Mouse (Mus musculus) macrophage (primary cell): ENCODE data around the gene Sh2d1b2. TPM values are rescaled to one million over a fixed set of nuclear protein-coding genes. Genes with fewer than 3 reads are reported as not detected.

Source experiments
- H3K27ac ChIP-seq: fragments of 350-480 bp; formaldehyde crosslinking; 2 replicates; pipeline ENCODE4 v1.9.0; 2021
- H3K36me3 ChIP-seq: fragments of 350-480 bp; formaldehyde crosslinking; 2 replicates; pipeline ENCODE4 v1.9.0; 2021; ENCODE audit errors: inconsistent target
- H3K4me3 ChIP-seq: fragments of 350-480 bp; formaldehyde crosslinking; 2 replicates; pipeline ENCODE4 v1.9.0; 2021; ENCODE audit errors: inconsistent target
- H3K79me2 ChIP-seq: fragments of 350-480 bp; formaldehyde crosslinking; 2 replicates; pipeline ENCODE4 v1.9.0; 2021; ENCODE audit errors: inconsistent target
- WGBS: methylation state at CpG from one replicate; pipeline ENCODE4 v1.1.7; 2026; ENCODE audit warnings: inconsistent platforms; ENCODE audit not compliant: missing documents; 5-methylcytosine and 5-hydroxymethylcytosine counted together
- polyA plus RNA-seq: library from polyadenylated mRNA; stranded (reverse); fragments of 250-400 nt; gene quantifications from 3 replicates; pipeline ENCODE4 v1.2.4, GENCODE M21; 2018; ENCODE audit warnings: inconsistent platforms

Gene Sh2d1b2
- polyA plus RNA-seq, 1 experiment from 2014 or later, result not detected

- H3K36me3 ChIP-seq, result no peaks in the 10 kb centered on the region
- peaks cover 4% of the 10 kb centered on the region; the same call in 1 of the 2 replicates for H3K79me2 ChIP-seq
- no peak overlapping the region for H3K4me3 ChIP-seq
- no peak overlapping the region for H3K27ac ChIP-seq
Observed at GRCm38 (mm10) chr1:170220351-170220750, 12.2 kb upstream of the Sh2d1b2 start.

- Histone ChIP-seq H3K79me2 (no peaks in the 10 kb centered on the region), H3K36me3 (no peaks in the 10 kb centered on the region), H3K4me3 (no peak overlapping the region), H3K27ac (no peak overlapping the region)
- 79% methylated on average over 2 of the region's 2 CpGs for WGBS
Observed at GRCm38 (mm10) chr1:170223276-170223675, 9.3 kb upstream of the Sh2d1b2 start.

- Histone ChIP-seq H3K27ac (no peak overlapping the region), H3K4me3 (no peak overlapping the region), H3K36me3 (no peaks in the 10 kb centered on the region), H3K79me2 (no peaks in the 10 kb centered on the region)
- 94% methylated on average over 1 of the region's 3 CpGs for WGBS
Observed at GRCm38 (mm10) chr1:170245016-170245415, 12.5 kb downstream of the Sh2d1b2 start.

GRCm38 (mm10) chr1:170254893-170255559 lies 22.5 kb downstream of the Sh2d1b2 start:
- 31% methylated on average over 29 of the region's 30 CpGs for WGBS
- H3K27ac ChIP-seq, result 0 out of 2 replicates have a peak overlapping the region, but pooled peaks have one; percentile 13
- H3K4me3 ChIP-seq, result peak overlapping the region; percentile 62
- no peaks in the 10 kb centered on the region for H3K36me3 ChIP-seq
- H3K79me2 ChIP-seq, result no peaks in the 10 kb centered on the region

GRCm38 (mm10) chr1:170255560-170255910 lies 23.0 kb downstream of the Sh2d1b2 start:
- Histone ChIP-seq H3K79me2 (no peaks in the 10 kb centered on the region), H3K36me3 (no peaks in the 10 kb centered on the region), H3K27ac (no peak overlapping the region), H3K4me3 (peak overlapping the region; percentile 16; the same call in 1 of the 2 replicates)
- 22% methylated on average over 24 of the region's 32 CpGs for WGBS

GRCm38 (mm10) chr1:170270281-170270680 lies 37.7 kb downstream of the Sh2d1b2 start:
- Histone ChIP-seq H3K36me3 (no peaks in the 10 kb centered on the region), H3K4me3 (no peak overlapping the region), H3K27ac (peak overlapping the region; percentile 5; the same call in 1 of the 2 replicates), H3K79me2 (no peaks in the 10 kb centered on the region)
- 63% methylated on average over 6 of the region's 6 CpGs for WGBS

GRCm38 (mm10) chr1:170270696-170271095 lies 38.1 kb downstream of the Sh2d1b2 start:
- Histone ChIP-seq H3K4me3 (no peak overlapping the region), H3K36me3 (no peaks in the 10 kb centered on the region), H3K79me2 (no peaks in the 10 kb centered on the region), H3K27ac (peak overlapping the region; percentile 5; the same call in 1 of the 2 replicates)
- WGBS, result 70% methylated on average over 4 of the region's 4 CpGs

- Histone ChIP-seq H3K79me2 (peaks cover 6% of the 10 kb centered on the region), H3K4me3 (no peak overlapping the region), H3K36me3 (no peaks in the 10 kb centered on the region), H3K27ac (no peak overlapping the region)
Observed at GRCm38 (mm10) chr1:170273252-170273651, 40.7 kb downstream of the Sh2d1b2 start.

- Histone ChIP-seq H3K4me3 (no peak within 1 kb of the TSS), H3K27ac (peak within 1 kb of the TSS; percentile 22; the same call in 1 of the 2 replicates), H3K79me2 (peaks cover 9% of the 10 kb centered on the region), H3K36me3 (no peaks in the 10 kb centered on the region)
- WGBS, result 17% methylated on average over 1 of the region's 3 CpGs
Observed at GRCm38 (mm10) chr1:170277016-170277415, 44.5 kb downstream of the Sh2d1b2 start, which contains the start of gene Sh2d1b1. Sh2d1b1 (plus strand) TSS chr1:170277320.

- peak overlapping the region; percentile 93 for H3K27ac ChIP-seq
- H3K4me3 ChIP-seq, result no peak overlapping the region
- WGBS, result 4% methylated on average over 4 of the region's 4 CpGs
- no peaks in the 10 kb centered on the region for H3K36me3 ChIP-seq
- peaks cover 9% of the 10 kb centered on the region for H3K79me2 ChIP-seq
Observed at GRCm38 (mm10) chr1:170282415-170283129, 50.0 kb downstream of the Sh2d1b2 start.

GRCm38 (mm10) chr1:170292239-170292951 lies 59.8 kb downstream of the Sh2d1b2 start:
- Histone ChIP-seq H3K27ac (no peak overlapping the region), H3K4me3 (no peak overlapping the region)
- 46% methylated on average over 9 of the region's 9 CpGs for WGBS

GRCm38 (mm10) chr1:170293257-170293656 lies 60.7 kb downstream of the Sh2d1b2 start:
- H3K4me3 ChIP-seq, result no peak overlapping the region

More at GRCm38 (mm10) chr1:170292239-170292951, 59.8 kb downstream of the Sh2d1b2 start:
- H3K79me2 ChIP-seq, result no peaks in the 10 kb centered on the region
- no peaks in the 10 kb centered on the region for H3K36me3 ChIP-seq

GRCm38 (mm10) chr1:170294786-170295570 lies 62.4 kb downstream of the Sh2d1b2 start:
- Histone ChIP-seq H3K27ac (no peak overlapping the region), H3K79me2 (no peaks in the 10 kb centered on the region), H3K36me3 (no peaks in the 10 kb centered on the region), H3K4me3 (no peak overlapping the region)
- WGBS, result 90% methylated on average over 15 of the region's 15 CpGs

More at GRCm38 (mm10) chr1:170293257-170293656, 60.7 kb downstream of the Sh2d1b2 start:
- 99% methylated on average over 5 of the region's 5 CpGs for WGBS
- H3K27ac ChIP-seq, result no peak overlapping the region
- no peaks in the 10 kb centered on the region for H3K36me3 ChIP-seq
- no peaks in the 10 kb centered on the region for H3K79me2 ChIP-seq

GRCm38 (mm10) chr1:170299496-170299895 lies 66.9 kb downstream of the Sh2d1b2 start:
- H3K27ac ChIP-seq, result no peak overlapping the region
- no peak overlapping the region for H3K4me3 ChIP-seq
- H3K79me2 ChIP-seq, result no peaks in the 10 kb centered on the region
- 44% methylated on average over 4 of the region's 4 CpGs for WGBS
- H3K36me3 ChIP-seq, result no peaks in the 10 kb centered on the region
